Mouse (Mus musculus): Measurements from ENCODE around the gene Parm1.

The Parm1 gene

DNA sequence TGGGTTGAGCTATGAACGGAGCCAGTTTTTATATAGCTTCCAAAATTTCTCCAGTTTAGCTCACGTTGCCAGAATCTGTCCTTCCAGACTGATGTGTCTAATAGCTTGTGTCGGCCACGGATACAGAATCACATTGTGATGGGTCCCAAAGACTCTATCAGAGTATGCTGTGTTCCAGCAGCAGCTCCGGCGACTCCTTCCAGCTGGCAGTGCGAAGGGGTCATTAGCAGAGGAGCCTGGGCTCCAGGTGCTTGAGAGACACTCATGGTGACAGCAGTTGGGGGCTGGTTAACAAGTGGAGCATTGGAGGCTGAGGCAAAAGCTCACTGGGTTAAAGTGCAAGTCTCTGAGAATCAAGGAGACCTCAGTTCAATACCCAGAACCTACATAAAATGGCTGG is 61.5 kb downstream of the Parm1 start:
- no peak for DNase-seq (ENCODE audit: low spot score in 2 of 2)

DNA sequence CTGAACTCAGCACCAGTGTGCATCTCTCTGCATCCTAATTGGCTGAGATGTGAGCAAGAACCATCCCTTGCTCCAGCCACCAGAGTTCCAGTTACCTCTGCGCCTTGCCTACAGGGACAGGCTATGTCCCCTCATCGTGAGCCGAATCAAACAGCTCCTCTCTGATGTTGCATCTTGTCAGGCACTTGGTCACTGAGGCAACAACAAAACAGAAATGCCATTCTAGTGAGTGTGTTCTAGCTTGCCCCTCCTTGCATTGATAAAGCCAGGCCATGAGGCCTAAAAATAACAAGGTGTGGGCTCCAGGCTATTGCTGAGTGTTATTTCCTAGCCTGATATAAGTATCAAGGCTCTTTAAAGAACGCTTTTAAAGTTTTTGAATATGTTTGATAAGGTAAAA is 64.4 kb downstream of the Parm1 start:
- DNase-seq (ENCODE audit: low spot score in 2 of 2), result no peak

DNA sequence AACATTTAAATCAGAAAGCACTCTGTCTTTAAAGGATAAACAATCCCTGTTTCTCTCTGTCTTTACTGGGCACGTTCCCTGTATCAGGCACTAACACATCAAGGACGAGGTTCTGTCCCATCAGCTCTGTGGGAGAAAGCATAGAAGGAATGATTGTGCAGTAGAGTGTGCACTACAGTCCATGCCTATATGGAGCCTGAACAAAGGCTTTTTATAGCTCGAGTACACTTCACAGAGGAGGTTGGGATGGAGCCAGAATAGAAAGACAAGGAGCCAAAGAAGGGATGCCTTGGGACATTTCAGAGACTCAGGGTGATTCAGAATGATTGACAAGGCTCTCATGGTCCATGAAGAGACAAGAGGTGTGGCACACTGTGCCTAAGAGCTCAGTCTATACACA is 68.8 kb downstream of the Parm1 start:
- no peak for DNase-seq (ENCODE audit: low spot score in 2 of 2)

DNA sequence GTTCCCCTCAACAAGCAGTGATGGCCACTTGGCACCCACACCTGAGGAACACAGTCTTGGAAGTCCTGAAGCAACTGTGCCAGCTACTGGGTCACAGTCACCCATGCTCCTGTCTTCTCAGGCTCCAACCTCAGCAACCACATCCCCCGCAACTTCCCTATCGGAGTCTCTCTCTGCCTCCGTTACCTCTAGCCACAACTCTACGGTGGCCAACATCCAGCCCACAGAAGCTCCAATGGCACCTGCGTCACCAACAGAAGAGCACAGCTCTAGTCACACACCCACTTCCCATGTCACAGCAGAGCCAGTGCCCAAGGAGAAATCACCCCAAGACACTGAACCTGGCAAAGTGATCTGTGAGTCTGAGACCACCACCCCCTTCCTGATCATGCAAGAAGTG is 76.7 kb downstream of the Parm1 start:
- no peak for DNase-seq (ENCODE audit: low spot score in 2 of 2)

- DNase-seq (ENCODE audit: low spot score in 2 of 2), result no peak
Measured at GRCm38 (mm10) chr5:91597216-91597615, 79.8 kb downstream of the Parm1 start.

- DNase-seq (ENCODE audit: low spot score in 2 of 2), result no peak
Measured at GRCm38 (mm10) chr5:91599801-91600200, 82.4 kb downstream of the Parm1 start.

DNA sequence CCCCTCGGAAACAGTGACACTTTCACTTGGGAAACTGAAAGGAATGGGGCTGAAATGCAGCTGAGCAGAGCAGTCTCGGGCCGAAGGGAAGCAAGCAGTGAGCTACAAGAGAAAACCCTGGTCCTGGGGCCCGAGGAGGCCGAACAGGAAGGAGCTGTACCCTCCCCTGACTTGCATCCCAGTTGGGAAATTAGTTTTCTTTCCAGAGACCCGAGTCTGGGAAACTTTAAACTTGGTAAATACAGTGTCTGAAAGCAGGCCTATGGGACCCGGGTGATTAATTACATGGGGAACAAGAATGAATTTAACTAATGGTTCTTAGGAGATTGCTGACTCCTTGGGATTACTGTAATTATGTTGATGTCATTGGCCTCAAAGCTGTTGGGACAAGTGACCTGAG is 85.9 kb downstream of the Parm1 start:
- no peak for DNase-seq (ENCODE audit: low spot score in 2 of 2)

GRCm38 (mm10) chr5:91603787-91604439 is 86.5 kb downstream of the Parm1 start:
- no peak for DNase-seq (ENCODE audit: low spot score in 2 of 2)

- DNase-seq (ENCODE audit: low spot score in 2 of 2), result no peak
Measured at GRCm38 (mm10) chr5:91607234-91607633, 89.8 kb downstream of the Parm1 start.

GRCm38 (mm10) chr5:91607841-91608240 is 90.4 kb downstream of the Parm1 start:
- no peak for DNase-seq (ENCODE audit: low spot score in 2 of 2)

GRCm38 (mm10) chr5:91609041-91609440 is 91.6 kb downstream of the Parm1 start:
- DNase-seq (ENCODE audit: low spot score in 2 of 2), result no peak

GRCm38 (mm10) chr5:91609511-91610300 is 92.3 kb downstream of the Parm1 start:
- no peak for DNase-seq (ENCODE audit: low spot score in 2 of 2)

- DNase-seq (ENCODE audit: low spot score in 2 of 2), result no peak
Measured at GRCm38 (mm10) chr5:91610499-91610898, 93.1 kb downstream of the Parm1 start.

GRCm38 (mm10) chr5:91611589-91611988 is 94.2 kb downstream of the Parm1 start:
- no peak for DNase-seq (ENCODE audit: low spot score in 2 of 2)

DNA sequence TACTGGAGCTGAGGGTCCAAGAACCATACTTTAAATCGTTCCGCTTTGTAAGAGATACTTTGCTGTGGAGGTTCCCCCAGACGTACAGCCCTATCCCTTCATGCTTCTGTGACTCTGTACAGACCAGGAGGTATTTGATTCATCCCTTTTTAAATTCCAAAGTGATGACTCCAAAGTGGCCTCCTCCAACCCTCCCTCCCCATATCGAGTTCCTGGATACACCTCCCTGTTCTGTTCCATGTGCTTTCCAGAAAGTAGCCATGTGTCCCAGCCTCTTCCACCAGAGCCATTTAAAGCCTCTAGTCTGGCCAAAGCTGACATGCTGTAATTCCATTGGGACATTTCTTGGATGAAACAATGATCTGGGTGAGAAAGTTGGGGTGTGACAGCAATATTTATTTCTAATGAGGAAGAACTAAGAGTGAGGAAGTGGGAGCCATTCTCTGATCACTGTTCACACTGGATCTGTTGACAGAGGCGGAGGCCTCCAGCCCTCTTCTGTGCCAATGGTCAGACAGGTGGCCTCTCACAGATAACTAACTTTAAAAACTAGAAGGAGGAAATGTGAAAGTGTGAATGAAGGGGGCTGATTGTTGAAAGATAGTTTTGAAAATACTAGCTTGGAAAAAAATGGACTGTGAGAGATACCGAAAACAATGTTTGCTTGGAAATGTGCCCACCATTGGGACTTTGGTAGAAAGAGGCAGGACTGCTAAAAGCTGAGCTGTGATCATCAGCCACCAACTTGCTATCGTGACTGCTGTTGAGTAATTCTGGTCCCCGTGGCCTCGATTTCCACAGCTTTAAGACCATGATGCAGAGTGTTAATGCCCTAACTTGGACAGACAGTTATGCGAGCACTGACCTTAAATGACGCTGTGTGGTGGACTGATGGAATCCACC is 100.2 kb downstream of the Parm1 start:
- no peak for DNase-seq (ENCODE audit: low spot score in 2 of 2)

DNA sequence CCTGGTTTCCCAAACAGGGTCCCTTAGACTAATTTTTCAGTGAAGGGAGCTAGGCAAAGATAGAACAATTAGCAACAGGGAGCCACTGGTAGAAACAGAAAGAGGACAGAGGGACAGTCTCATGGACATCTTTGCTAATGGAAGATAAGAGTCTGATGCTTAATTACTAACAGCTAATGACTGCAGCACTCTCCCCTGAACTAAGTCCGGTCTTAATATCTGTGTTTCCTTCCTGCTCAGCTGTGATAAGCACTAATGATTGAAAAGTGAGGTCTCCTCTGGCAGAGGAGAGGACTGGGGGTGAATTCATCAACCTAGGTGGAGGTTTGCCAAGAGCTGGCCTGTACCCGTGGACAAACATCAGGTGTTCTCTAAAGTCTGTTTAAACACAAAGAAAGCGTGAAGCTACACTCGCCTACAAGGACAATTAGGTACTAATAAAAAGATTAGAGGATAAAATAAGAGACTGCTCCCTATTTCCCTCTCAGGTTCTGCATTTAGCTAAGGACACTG is 101.3 kb downstream of the Parm1 start:
- DNase-seq (ENCODE audit: low spot score in 2 of 2), result no peak

DNA sequence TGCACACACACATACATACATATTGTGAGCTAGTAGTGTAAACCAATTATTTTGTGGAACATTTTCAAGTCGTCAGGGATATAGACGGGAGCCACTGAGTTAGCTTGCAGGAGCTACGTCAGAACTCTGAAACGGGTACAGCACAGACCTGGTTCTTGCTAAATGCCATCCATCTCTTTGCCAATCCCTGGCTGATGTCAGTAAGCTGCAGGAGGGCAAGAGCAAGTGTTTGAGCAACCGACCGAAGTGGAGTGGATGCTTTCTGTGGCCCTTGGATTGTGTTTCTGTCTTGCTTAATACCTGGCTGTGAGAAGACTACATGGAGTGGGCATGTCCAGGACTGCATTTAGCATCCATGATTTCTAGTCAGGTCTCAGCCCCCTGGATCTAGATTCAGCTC is 103.8 kb downstream of the Parm1 start:
- DNase-seq (ENCODE audit: low spot score in 2 of 2), result no peak

- DNase-seq (ENCODE audit: low spot score in 2 of 2), result no peak
Measured at GRCm38 (mm10) chr5:91626823-91627222, 109.4 kb downstream of the Parm1 start.

GRCm38 (mm10) chr5:91629472-91629871 is 112.1 kb downstream of the Parm1 start:
- peak; percentile 46 to 69 for DNase-seq (ENCODE audit: low spot score in 2 of 2)

DNA sequence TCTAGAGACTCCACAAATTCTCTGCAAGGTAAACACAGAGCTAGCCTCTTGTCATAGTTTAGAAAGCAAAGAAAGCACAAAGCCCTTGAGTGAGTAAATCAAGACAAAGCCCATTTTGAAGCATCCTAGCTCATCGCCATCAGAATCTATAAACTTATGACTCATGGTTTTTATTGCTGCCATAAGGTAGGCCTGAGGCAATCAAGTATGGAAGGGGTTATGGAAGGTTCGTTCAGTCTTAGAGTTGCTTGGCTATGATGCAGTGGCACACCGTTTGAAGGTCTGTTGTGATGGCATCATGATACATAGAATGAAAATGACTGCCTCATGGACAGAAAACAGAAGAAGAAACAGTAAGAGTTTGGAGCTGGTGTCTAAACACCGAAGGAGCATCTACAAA is 133.9 kb downstream of the Parm1 start:
- no peak for DNase-seq (ENCODE audit: low spot score in 2 of 2)

DNA sequence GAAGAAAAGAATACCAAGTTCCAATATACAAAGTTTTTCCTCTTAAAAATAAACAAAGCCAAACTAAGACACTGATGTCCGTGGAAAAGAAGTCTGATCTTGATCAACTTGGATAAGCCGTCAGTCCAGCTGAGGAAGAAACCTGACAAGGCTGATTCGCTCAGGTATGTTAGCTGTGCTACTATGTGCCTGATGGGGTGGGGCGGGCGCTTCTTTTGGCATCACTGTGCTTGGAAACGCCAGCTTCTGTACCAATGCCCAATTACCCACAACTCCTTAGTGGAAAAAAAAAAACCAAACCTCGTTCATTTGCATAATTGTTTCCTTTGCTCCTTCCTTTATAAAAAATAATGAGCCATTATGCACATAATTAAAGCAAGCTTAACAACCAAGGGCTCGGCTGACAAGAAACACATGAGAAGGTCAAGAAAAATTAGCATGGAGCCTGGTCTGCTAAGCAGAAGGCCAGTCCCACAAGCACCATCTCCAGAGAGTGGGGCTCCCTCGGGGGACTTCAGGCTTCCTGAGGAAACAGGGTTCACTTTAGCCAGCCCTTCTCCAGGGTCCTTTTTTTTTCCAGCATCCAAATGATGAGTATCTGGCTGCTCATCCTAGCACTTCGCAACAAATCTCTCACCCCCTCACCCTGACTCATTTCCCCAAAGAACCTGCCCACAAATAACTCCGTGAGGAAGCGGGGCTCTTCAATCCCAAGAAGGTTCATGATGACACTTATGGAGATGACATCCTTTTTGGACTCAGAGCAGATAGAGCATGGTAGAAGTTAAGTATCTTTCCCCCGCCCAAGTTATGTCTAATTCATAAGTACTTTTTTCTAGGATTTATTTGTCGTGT is 135.9 kb downstream of the Parm1 start:
- DNase-seq (ENCODE audit: low spot score in 2 of 2), result no peak

All from urinary bladder, postnatal 4 days (tissue).